Mouse (Mus musculus): ENCODE results near the gene Gm20388. TPM values are rescaled to one million over a fixed set of nuclear protein-coding genes. Genes with fewer than 3 reads are reported as not detected.

Gm20388 gene
- polyA plus RNA-seq, 1 experiment from 2014 or later, result not detected

DNA sequence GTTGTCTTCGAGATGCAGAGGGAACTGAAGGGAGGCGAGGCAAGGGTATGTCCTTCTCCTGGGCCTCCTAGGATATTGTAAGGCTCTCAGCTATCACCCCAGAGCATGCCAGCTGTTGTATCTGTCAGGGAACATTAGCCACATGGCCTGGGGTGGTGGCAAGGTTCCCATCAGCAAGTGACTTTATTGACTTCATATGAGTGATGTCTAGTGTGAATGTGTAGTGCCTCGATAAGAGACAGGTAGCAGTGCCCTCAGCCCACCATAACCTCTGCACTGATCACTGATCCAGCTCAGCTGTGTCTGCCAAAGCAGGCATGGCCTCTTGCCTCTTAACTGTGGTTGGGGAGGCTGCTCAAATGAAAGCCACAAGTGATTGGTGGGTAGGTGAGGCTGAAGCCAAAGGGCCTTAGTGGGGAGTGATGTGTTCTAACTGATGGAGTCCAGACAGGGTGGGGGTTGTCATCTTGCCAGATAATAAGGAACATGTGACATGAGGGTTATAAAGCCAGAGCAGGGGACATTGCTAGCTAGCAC, 2868.1 kb downstream of the Gm20388 start:
- 95% methylated on average over 3 of the region's 3 CpGs for WGBS
- no peaks in the 10 kb centered on the region for H3K9me3 ChIP-seq
- ATAC-seq (replicated peaks), result no peak

GRCm38 (mm10) chr8:122779255-122779654, 2868.6 kb downstream of the Gm20388 start:
- no peak overlapping the region for H3K9ac ChIP-seq (replicated peaks)
- ATAC-seq (replicated peaks), result no peak
- peaks cover 14% of the 10 kb centered on the region; the same call in 1 of the 2 replicates for H3K36me3 ChIP-seq
- no peak overlapping the region for H3K4me3 ChIP-seq
- H3K9me3 ChIP-seq, result no peaks in the 10 kb centered on the region
- no peak overlapping the region for H3K4me2 ChIP-seq (replicated peaks)
- no peaks in the 10 kb centered on the region for H3K27me3 ChIP-seq
- peaks cover 19% of the 10 kb centered on the region for H3K4me1 ChIP-seq
- 87% methylated on average over 9 of the region's 9 CpGs for WGBS
- no peak overlapping the region for H3K27ac ChIP-seq (replicated peaks)

More for the DNA sequence above, 2868.1 kb downstream of the Gm20388 start:
- H3K4me1 ChIP-seq, result peaks cover 19% of the 10 kb centered on the region
- no peak overlapping the region for H3K4me2 ChIP-seq (replicated peaks)
- H3K36me3 ChIP-seq, result peaks cover 13% of the 10 kb centered on the region; the same call in 1 of the 2 replicates
- H3K9ac ChIP-seq (replicated peaks), result no peak overlapping the region
- H3K27me3 ChIP-seq, result no peaks in the 10 kb centered on the region
- H3K27ac ChIP-seq (replicated peaks), result no peak overlapping the region
- H3K4me3 ChIP-seq, result no peak overlapping the region

DNA sequence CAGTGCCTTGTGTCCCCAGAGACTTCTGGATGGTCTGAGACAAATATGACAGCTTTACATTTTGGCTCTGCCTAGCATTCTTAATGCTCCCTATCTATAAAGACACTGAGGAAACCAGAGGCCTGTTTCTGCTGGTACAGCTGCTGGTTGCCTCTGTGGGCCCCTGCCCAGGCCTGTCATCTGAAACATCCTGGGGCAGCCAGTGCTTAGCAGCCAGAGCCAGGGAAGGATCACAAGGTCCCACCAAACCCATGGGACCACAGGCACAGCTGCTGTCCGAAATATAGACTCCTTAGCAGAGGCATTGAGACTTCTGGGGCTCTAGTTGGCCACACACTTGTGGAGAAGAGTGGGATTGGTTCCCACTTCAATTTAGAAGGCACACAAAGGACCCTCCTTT, 2874.1 kb downstream of the Gm20388 start:
- H3K4me3 ChIP-seq, result no peak overlapping the region
- no peak overlapping the region for H3K4me2 ChIP-seq (replicated peaks)
- 76% methylated on average over 1 of the region's 1 CpGs for WGBS
- peaks cover 21% of the 10 kb centered on the region; the same call in 1 of the 2 replicates for H3K36me3 ChIP-seq
- no peaks in the 10 kb centered on the region for H3K4me1 ChIP-seq
- no peaks in the 10 kb centered on the region for H3K27me3 ChIP-seq
- H3K9ac ChIP-seq (replicated peaks), result no peak overlapping the region
- no peak for ATAC-seq (replicated peaks)
- H3K27ac ChIP-seq (replicated peaks), result no peak overlapping the region
- H3K9me3 ChIP-seq, result no peaks in the 10 kb centered on the region

- Histone ChIP-seq H3K36me3 (peaks cover 4% of the 10 kb centered on the region; the same call in 1 of the 2 replicates), H3K9ac (replicated peaks) (no peak overlapping the region), H3K4me2 (replicated peaks) (no peak overlapping the region), H3K9me3 (no peaks in the 10 kb centered on the region), H3K27ac (replicated peaks) (no peak overlapping the region), H3K4me3 (no peak overlapping the region), H3K27me3 (no peaks in the 10 kb centered on the region), H3K4me1 (peaks cover 14% of the 10 kb centered on the region)
- no peak for ATAC-seq (replicated peaks)
- WGBS, result 92% methylated on average over 5 of the region's 5 CpGs
These were observed 2879.2 kb downstream of the Gm20388 start for GRCm38 (mm10) chr8:122789796-122790195.

- peaks cover 14% of the 10 kb centered on the region for H3K4me1 ChIP-seq
- ATAC-seq (replicated peaks), result peak; percentile 91
- no peak overlapping the region for H3K4me2 ChIP-seq (replicated peaks)
- no peaks in the 10 kb centered on the region for H3K9me3 ChIP-seq
- H3K9ac ChIP-seq (replicated peaks), result peak overlapping the region; percentile 13; the same call in 1 of the 2 replicates
- H3K27ac ChIP-seq (replicated peaks), result peak overlapping the region; percentile 86
- H3K4me3 ChIP-seq, result no peak overlapping the region
- WGBS, result 49% methylated on average over 18 of the region's 18 CpGs
- H3K36me3 ChIP-seq, result no peaks in the 10 kb centered on the region
- no peaks in the 10 kb centered on the region for H3K27me3 ChIP-seq
These were observed 2882.9 kb downstream of the Gm20388 start for GRCm38 (mm10) chr8:122793375-122794174.

DNA sequence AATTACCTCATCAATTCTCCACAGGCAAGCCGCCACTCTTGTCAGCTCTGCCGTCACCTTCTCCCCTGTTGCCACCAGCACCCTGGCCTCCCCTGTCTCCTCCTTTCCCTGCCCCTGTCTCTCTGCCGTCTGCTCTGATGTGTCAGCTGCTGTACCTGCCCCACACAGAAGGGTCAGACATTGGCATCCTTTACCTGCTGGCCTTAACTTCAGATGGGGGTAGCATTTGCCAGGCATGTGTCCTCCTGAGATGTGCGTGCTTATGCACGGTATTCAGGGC, 2883.5 kb downstream of the Gm20388 start:
- Histone ChIP-seq H3K27ac (replicated peaks) (peak overlapping the region; percentile 86), H3K4me3 (no peak overlapping the region), H3K9ac (replicated peaks) (0 out of 2 replicates have a peak overlapping the region, but pooled peaks have one; percentile 13), H3K36me3 (no peaks in the 10 kb centered on the region), H3K4me1 (peaks cover 14% of the 10 kb centered on the region), H3K4me2 (replicated peaks) (no peak overlapping the region), H3K27me3 (no peaks in the 10 kb centered on the region), H3K9me3 (no peaks in the 10 kb centered on the region)
- 51% methylated on average over 5 of the region's 5 CpGs for WGBS
- peak; percentile 41; the same call in 1 of the 2 replicates for ATAC-seq (replicated peaks)

DNA sequence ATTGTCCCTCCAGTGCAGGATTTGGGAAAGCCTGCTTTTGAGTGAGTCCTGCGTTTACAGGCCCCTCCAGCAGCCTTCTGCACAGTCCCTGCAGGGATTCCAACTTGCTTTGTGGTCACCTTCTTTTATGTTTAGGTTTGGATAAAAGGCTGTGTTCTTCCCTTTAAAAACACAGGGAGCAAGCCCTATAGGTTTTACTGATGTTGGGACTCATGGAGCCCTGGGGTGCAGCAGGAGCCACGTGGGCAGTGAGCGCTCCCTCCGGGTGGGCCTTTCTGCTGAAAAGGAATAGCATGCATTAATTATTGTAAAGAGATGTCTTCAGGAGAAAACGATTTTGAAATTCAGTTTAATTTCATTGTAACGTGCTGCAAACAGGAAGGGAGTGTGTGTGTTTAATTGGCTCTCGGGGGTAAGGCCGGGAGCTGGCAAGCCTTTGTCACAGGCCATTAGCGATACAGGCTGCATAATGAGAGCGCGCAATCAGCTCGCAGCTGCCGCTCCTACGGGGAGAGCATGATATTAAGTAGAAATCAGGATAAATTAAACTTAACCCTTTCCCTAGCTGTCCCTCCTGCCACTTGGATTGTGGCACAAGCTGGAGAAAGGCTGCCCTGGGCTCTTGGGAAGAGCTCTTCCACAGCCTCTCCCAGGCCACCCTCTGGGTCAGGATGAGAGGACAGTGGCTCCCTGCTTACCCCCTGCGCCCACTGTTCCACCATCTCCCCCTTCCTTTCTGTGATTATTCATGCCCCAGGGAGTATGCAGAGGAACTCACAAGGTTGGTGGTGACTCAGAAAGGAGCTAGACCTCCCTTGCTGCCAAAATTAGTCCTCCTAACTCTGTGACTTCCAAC, 2893.5 kb downstream of the Gm20388 start:
- Histone ChIP-seq H3K9me3 (no peaks in the 10 kb centered on the region), H3K4me2 (replicated peaks) (peak overlapping the region; percentile 23), H3K4me1 (peaks cover 59% of the 10 kb centered on the region), H3K27me3 (no peaks in the 10 kb centered on the region; the same call in 1 of the 2 replicates), H3K27ac (replicated peaks) (peak overlapping the region; percentile 91), H3K4me3 (no peak overlapping the region), H3K36me3 (no peaks in the 10 kb centered on the region), H3K9ac (replicated peaks) (0 out of 2 replicates have a peak overlapping the region, but pooled peaks have one; percentile 8)
- WGBS, result 3% methylated on average over 15 of the region's 15 CpGs
- peak; percentile 88 for ATAC-seq (replicated peaks)

- Histone ChIP-seq H3K9ac (replicated peaks) (no peak overlapping the region), H3K4me2 (replicated peaks) (no peak overlapping the region), H3K36me3 (no peaks in the 10 kb centered on the region), H3K9me3 (no peaks in the 10 kb centered on the region), H3K27ac (replicated peaks) (peak overlapping the region; percentile 91), H3K4me1 (peaks cover 59% of the 10 kb centered on the region), H3K4me3 (no peak overlapping the region), H3K27me3 (no peaks in the 10 kb centered on the region; the same call in 1 of the 2 replicates)
- peak; percentile 61 for ATAC-seq (replicated peaks)
- WGBS, result 11% methylated on average over 3 of the region's 3 CpGs
These were observed 2894.7 kb downstream of the Gm20388 start for GRCm38 (mm10) chr8:122805349-122805748.

GRCm38 (mm10) chr8:122806956-122807538, 2896.4 kb downstream of the Gm20388 start:
- no peaks in the 10 kb centered on the region for H3K36me3 ChIP-seq
- H3K9ac ChIP-seq (replicated peaks), result peak overlapping the region; percentile 16; the same call in 1 of the 2 replicates
- ATAC-seq (replicated peaks), result no peak
- WGBS, result 39% methylated on average over 7 of the region's 7 CpGs
- H3K27ac ChIP-seq (replicated peaks), result peak overlapping the region; percentile 91
- no peak overlapping the region for H3K4me2 ChIP-seq (replicated peaks)
- H3K4me1 ChIP-seq, result peaks cover 61% of the 10 kb centered on the region
- H3K9me3 ChIP-seq, result no peaks in the 10 kb centered on the region
- no peak overlapping the region for H3K4me3 ChIP-seq
- H3K27me3 ChIP-seq, result no peaks in the 10 kb centered on the region

DNA sequence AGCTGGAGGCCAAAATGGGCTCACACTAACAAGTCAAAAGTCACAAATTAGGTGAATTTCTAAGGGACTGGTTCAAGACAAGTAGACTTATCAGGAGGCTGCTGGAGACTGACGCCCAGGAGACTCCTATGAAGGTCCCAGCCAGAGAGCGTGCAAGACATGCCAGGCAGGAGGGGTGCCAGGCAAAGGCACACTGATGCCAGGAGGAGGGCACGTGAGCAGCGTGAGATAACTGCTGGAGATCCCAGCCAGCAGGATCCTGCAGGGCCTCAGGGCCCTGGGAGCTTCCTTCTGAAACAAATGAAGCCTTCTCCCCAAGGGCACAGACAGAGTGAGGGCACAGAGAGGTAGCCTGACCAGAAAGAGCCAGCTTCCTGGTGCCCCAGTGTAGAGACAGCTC, 2897.3 kb downstream of the Gm20388 start:
- Histone ChIP-seq H3K4me2 (replicated peaks) (no peak overlapping the region), H3K9me3 (no peaks in the 10 kb centered on the region), H3K27me3 (no peaks in the 10 kb centered on the region), H3K4me3 (no peak overlapping the region), H3K36me3 (no peaks in the 10 kb centered on the region), H3K9ac (replicated peaks) (no peak overlapping the region), H3K4me1 (peaks cover 58% of the 10 kb centered on the region), H3K27ac (replicated peaks) (peak overlapping the region; percentile 91)
- WGBS, result 56% methylated on average over 4 of the region's 4 CpGs
- ATAC-seq (replicated peaks), result no peak

GRCm38 (mm10) chr8:122810376-122810775, 2899.7 kb downstream of the Gm20388 start:
- no peaks in the 10 kb centered on the region for H3K27me3 ChIP-seq
- H3K4me2 ChIP-seq (replicated peaks), result no peak overlapping the region
- H3K9ac ChIP-seq (replicated peaks), result no peak overlapping the region
- no peak for ATAC-seq (replicated peaks)
- H3K9me3 ChIP-seq, result no peaks in the 10 kb centered on the region
- 0 out of 2 replicates have a peak, but pooled peaks cover 4% of the 10 kb centered on the region for H3K36me3 ChIP-seq
- H3K27ac ChIP-seq (replicated peaks), result no peak overlapping the region
- WGBS, result 85% methylated on average over 8 of the region's 8 CpGs
- no peak overlapping the region for H3K4me3 ChIP-seq
- H3K4me1 ChIP-seq, result peaks cover 41% of the 10 kb centered on the region

Measured in forebrain, embryonic 15.5 days (tissue).